Mouse (Mus musculus): ENCODE measurements at regions not wholly inside any gene's neighbourhood (a gene's known extent, or its start where the extent isn't known, plus 50 kb on each side); places are given as distances from the start of the nearest gene placed in this dataset.

- TF ChIP-seq HCFC1 (IDR thresholded peaks at IDR 0.05; ENCODE audit: borderline replicate concordance, insufficient read depth, low read length), result no peak
- no peak for TF ChIP-seq CHD2 (IDR thresholded peaks at IDR 0.05; ENCODE audit: low read depth, low read length)
- TF ChIP-seq ZC3H11A (IDR thresholded peaks at IDR 0.05; ENCODE audit: borderline replicate concordance, low read depth, low read length), result no peak
Measured at GRCm38 (mm10) chr3:80331776-80332175, 447.4 kb downstream of the Fam198b start.
